Mouse (Mus musculus): ENCODE data around the gene Nudt19.
"Not testable (repeated sequence)": the region's sequence is repeated elsewhere in the genome, so short reads cannot be mapped to it uniquely, and the experiment has no call there.

The Nudt19 gene

DNA sequence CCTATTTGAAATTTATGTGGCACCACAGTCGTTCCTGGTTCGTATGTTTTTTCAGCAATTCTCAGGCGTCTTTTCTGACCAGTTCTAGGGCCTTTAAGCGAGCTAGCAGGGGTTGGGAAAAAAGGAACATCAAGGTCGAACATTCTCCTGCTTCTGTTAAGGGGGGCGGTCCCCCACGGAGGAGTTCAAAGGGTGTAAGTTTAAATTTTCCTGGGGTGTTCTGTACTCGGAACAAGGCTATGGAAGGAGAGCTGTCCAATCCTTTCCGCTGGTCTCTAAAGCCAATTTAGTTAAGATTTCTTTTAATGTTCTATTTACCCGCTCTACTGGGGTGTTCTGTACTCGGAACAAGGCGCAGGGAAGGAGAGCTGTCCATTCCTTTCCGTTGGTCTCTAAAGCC lies 9.9 kb upstream of the Nudt19 start:
- not testable (repeated sequence) for DNase-seq (ENCODE audit: extremely low read depth, low read depth, low spot score)

- not testable (repeated sequence) for DNase-seq (ENCODE audit: extremely low read depth, low read depth, low spot score)
Measured at GRCm38 (mm10) chr7:35564872-35565271, 8.8 kb upstream of the Nudt19 start.

GRCm38 (mm10) chr7:35564067-35564865 lies 8.2 kb upstream of the Nudt19 start:
- no peak for DNase-seq (ENCODE audit: extremely low read depth, low read depth, low spot score)

DNA sequence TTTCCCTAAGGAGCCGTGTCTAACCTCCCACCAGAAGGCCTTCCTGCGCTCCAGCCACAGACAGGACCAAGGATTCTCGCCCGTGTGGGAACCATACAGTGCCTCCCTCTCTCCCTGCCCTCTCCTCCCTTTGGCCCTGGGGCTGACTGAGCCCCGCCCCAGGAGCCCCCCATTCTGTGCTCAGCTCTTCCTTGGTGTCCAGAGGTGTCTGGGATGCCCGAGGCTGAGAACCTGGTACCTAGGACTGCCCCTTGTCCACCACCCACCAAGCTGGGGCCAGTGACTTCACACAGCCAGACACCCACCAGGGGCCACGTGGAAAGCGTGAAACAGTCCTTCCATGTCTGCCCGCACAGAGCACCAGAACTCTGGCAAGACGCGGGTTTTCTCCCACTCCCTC lies 7.0 kb upstream of the Nudt19 start:
- no peak for DNase-seq (ENCODE audit: extremely low read depth, low read depth, low spot score)

GRCm38 (mm10) chr7:35559838-35560237 lies 3.7 kb upstream of the Nudt19 start:
- DNase-seq (ENCODE audit: extremely low read depth, low read depth, low spot score), result no peak

DNA sequence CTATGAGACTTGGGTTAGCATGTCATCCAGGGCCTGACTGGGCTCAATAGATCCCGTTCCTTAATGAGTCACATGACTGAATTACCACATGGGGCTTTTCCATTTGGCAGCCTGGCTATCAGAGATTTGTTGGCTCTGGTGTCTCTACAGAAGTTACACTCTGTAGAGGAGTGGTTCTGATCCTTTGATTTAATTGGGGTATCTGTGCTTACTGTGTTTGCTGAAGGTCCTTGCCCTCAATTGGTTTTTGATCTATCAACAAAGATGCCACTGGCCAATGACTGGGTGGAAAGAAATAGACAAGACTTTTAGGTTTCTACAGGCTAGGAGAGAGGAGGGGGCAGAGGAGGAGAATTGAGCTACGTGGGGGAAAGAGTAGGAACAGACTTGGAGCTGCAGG lies 2.6 kb upstream of the Nudt19 start:
- no peak for DNase-seq (ENCODE audit: extremely low read depth, low read depth, low spot score)

GRCm38 (mm10) chr7:35557577-35557976 lies 1.5 kb upstream of the Nudt19 start:
- no peak for DNase-seq (ENCODE audit: extremely low read depth, low read depth, low spot score)

DNA sequence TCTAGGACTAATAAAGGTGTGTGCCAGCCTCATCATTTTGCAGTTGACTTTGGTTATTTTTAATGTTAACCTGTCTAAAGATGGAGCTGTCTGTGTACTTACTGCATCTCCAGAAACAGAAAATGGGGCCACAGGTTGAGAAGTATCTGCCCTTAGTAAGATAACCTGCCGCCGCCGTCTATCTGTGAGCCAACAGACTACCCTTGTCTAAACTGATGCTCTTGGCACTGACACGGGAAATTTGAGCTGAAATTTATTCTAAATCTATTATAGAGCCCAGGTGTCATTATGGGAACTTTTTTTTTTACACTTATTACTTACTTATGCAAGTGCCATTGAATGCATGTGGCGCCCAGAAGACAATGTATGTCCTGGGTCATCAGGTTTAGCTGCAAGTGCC lies 801 bp upstream of the Nudt19 start:
- no peak for DNase-seq (ENCODE audit: extremely low read depth, low read depth, low spot score)

- no peak for DNase-seq (ENCODE audit: extremely low read depth, low read depth, low spot score)
Measured at GRCm38 (mm10) chr7:35555224-35556204, 590 bp downstream of the Nudt19 start.

DNA sequence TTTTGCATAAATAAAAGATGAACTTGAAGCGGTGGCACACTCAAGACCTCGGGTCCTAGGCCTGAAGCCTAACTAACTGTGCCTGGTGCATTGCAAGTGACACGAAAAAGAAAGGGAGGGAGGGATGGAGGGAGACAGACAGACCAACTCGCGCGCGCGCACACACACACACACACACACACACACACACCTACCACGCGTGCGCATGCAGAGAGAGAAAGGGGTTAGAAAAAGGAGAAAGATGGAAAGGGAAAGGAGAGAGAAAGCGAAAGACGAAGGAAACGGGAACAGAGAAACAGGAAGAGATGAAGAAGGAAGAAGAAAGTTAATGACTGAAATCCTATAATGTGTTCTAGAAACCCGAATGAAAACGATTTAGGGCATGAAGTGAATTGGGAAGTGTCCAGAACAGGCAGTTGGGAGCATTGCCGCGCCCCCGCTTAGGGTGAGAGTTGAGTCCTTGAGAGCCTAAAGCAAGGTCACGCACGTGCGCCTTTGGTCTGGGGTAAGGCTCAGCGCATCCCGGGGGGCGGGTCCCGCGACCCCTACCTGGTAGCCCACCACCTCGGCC lies 1.4 kb downstream of the Nudt19 start:
- DNase-seq (ENCODE audit: extremely low read depth, low read depth, low spot score), result no peak

- DNase-seq (ENCODE audit: extremely low read depth, low read depth, low spot score), result no peak
Measured at GRCm38 (mm10) chr7:35553751-35554604, 2.1 kb downstream of the Nudt19 start.

GRCm38 (mm10) chr7:35545881-35546280 lies 10.2 kb downstream of the Nudt19 start:
- no peak for DNase-seq (ENCODE audit: extremely low read depth, low read depth, low spot score)

DNA sequence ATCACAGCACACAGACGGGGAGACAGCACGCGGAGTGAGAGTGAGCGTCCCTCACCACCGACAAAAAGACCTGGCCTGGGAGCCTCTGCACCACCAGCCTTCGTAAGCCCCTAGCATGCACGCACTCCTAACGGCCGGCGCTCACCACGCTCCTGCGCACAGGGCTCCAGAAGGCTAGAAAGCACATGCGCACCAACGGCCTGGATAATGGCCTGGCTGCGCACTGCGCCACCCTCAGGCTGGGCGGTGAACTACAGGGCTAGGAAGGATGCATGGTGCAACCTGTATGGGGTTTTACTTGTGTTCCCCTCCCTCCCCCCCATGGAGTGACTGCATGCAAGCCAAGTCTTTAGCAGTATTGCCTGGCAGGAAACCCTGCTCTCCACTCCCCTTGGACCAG lies 18.5 kb downstream of the Nudt19 start, which contains the start of gene Tdrd12:
Gene Tdrd12, minus strand, starts transcription at position 184 of the 400 bp plus-strand sequence.
- no peak for DNase-seq (ENCODE audit: extremely low read depth, low read depth, low spot score)

GRCm38 (mm10) chr7:35535750-35536512 lies 20.2 kb downstream of the Nudt19 start:
- no peak for DNase-seq (ENCODE audit: extremely low read depth, low read depth, low spot score)

DNA sequence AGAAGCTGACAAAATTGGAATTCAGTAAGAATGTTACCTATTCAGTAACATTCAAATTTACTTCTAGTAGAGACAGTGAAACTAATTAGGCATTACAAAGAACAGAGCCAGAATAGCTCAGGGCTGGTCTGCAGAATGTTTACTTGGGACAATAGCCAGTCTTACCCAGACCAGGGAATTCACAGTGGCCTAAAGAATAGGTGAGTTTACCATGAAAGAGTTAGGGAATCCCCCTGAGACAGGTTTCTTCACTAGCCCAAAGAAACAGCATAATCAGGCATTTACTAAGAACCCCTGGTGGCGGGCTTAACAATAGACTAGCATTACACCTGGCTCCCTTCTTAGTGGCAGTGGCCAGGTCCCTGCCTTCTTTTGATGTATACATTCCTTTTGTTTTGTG lies 25.6 kb downstream of the Nudt19 start:
- not testable (repeated sequence) for DNase-seq (ENCODE audit: extremely low read depth, low read depth, low spot score)

- no peak for DNase-seq (ENCODE audit: extremely low read depth, low read depth, low spot score)
Measured at GRCm38 (mm10) chr7:35530026-35530425, 26.1 kb downstream of the Nudt19 start.

GRCm38 (mm10) chr7:35526795-35527194 lies 29.3 kb downstream of the Nudt19 start:
- no peak for DNase-seq (ENCODE audit: extremely low read depth, low read depth, low spot score)

GRCm38 (mm10) chr7:35501995-35502394 lies 54.1 kb downstream of the Nudt19 start:
- DNase-seq (ENCODE audit: extremely low read depth, low read depth, low spot score), result no peak

GRCm38 (mm10) chr7:35497516-35497915 lies 58.6 kb downstream of the Nudt19 start:
- no peak for DNase-seq (ENCODE audit: extremely low read depth, low read depth, low spot score)

Measured in fat pad, adult 2 months (tissue).